Mouse (Mus musculus) kidney, adult 2 months (tissue): ENCODE measurements around the gene 1110032A03Rik. TPM values are rescaled to one million over a fixed set of nuclear protein-coding genes. Genes with fewer than 3 reads are reported as not detected.

Experiments
- DNase-seq: peaks from one replicate; pipeline ENCODE4 v3.0.0; 2021
- H3K27ac ChIP-seq: fragments of 200-500 bp; 2 replicates; pipeline ENCODE4 v1.5.1; 2012; ENCODE audit warnings: low read depth, low read length, control low read depth, inconsistent platforms; ENCODE audit not compliant: insufficient read depth
- H3K27me3 ChIP-seq: fragments of 200-500 bp; replicated peaks from 2 replicates; pipeline ENCODE4 v1.6.1; 2012; ENCODE audit warnings: mild to moderate bottlenecking, moderate library complexity, low read length, inconsistent platforms; ENCODE audit not compliant: control insufficient read depth, insufficient read depth
- H3K36me3 ChIP-seq: fragments of 200-500 bp; 2 replicates; pipeline ENCODE4 v1.6.1; 2012; ENCODE audit warnings: mild to moderate bottlenecking, moderate library complexity, low read length, inconsistent platforms; ENCODE audit not compliant: control insufficient read depth, insufficient read depth
- H3K4me1 ChIP-seq: fragments of 200-500 bp; 2 replicates; pipeline ENCODE4 v1.6.1; 2011; ENCODE audit warnings: low read length; ENCODE audit not compliant: control insufficient read depth, insufficient read depth
- H3K4me3 ChIP-seq: fragments of 200-500 bp; 2 replicates; pipeline ENCODE4 v1.5.1; 2011; ENCODE audit warnings: mild to moderate bottlenecking, low read depth, low read length, control low read depth; ENCODE audit not compliant: insufficient read depth
- CTCF ChIP-seq: fragments of 200-500 bp; conservative IDR thresholded peaks from 2 replicates; pipeline ENCODE4 v1.5.1; 2011; ENCODE audit warnings: low read depth, mild to moderate bottlenecking, control low read depth, low read length, moderate library complexity, mixed read lengths; ENCODE audit not compliant: insufficient read depth, insufficient read length
- POLR2A ChIP-seq: fragments of 200-500 bp; IDR thresholded peaks from one replicate; pipeline ENCODE4 v1.6.1; 2011; ENCODE audit warnings: low read depth, low read length, control low read depth
- WGBS: fragments of 180-500 bp; shearing (Covaris S2); methylation state at CpG from one replicate; pipeline ENCODE4 v1.1.7; 2018; 5-methylcytosine and 5-hydroxymethylcytosine counted together
- polyA plus RNA-seq: library from polyadenylated mRNA; depleted of rRNA; stranded (reverse); fragments of >200 nt; gene quantifications from 2 replicates; pipeline ENCODE4 v1.2.3, GENCODE M21; 2012

1110032A03Rik gene
- polyA plus RNA-seq, 1 experiment, result 97.4 TPM

GRCm38 (mm10) chr9:50774026-50774462, 1.3 kb downstream of the 1110032A03Rik start:
- Histone ChIP-seq H3K4me1 (peaks cover 16% of the 10 kb centered on the region; the same call in 1 of the 2 replicates), H3K4me3 (no peak overlapping the region), H3K27me3 (no peaks in the 10 kb centered on the region), H3K36me3 (no peaks in the 10 kb centered on the region), H3K27ac (no peak overlapping the region)
- DNase-seq, result no peak
- WGBS, result 66% methylated on average over 4 of the region's 4 CpGs
- TF ChIP-seq CTCF (no peak), POLR2A (no peak)

GRCm38 (mm10) chr9:50770011-50770410, 5.3 kb downstream of the 1110032A03Rik start:
- no peaks in the 10 kb centered on the region for H3K27me3 ChIP-seq
- H3K27ac ChIP-seq, result no peak overlapping the region
- H3K4me3 ChIP-seq, result no peak overlapping the region
- H3K4me1 ChIP-seq, result peaks cover 9% of the 10 kb centered on the region; the same call in 1 of the 2 replicates
- no peak for TF ChIP-seq POLR2A
- TF ChIP-seq CTCF, result no peak
- no peak for DNase-seq
- no peaks in the 10 kb centered on the region for H3K36me3 ChIP-seq
- 82% methylated on average over 2 of the region's 2 CpGs for WGBS

GRCm38 (mm10) chr9:50768107-50769002, 7.0 kb downstream of the 1110032A03Rik start, which contains the start of gene Fdxacb1:
Gene Fdxacb1, plus strand, starts transcription at chr9:50768236.
- H3K27me3 ChIP-seq, result no peaks in the 10 kb centered on the region
- peak; percentile 99 for DNase-seq
- peak within 1 kb of the TSS; percentile 84 for H3K27ac ChIP-seq
- TF ChIP-seq POLR2A, result no peak
- peak; percentile 58 for TF ChIP-seq CTCF
- WGBS, result 2% methylated on average over 59 of the region's 59 CpGs
- H3K4me3 ChIP-seq, result peak within 1 kb of the TSS; percentile 85
- H3K4me1 ChIP-seq, result peaks cover 2% of the 10 kb centered on the region; the same call in 1 of the 2 replicates
- peaks cover 2% of the 10 kb centered on the region for H3K36me3 ChIP-seq

- DNase-seq, result no peak
- H3K27ac ChIP-seq, result peak overlapping the region; percentile 84
- no peaks in the 10 kb centered on the region for H3K27me3 ChIP-seq
- WGBS, result 4% methylated on average over 17 of the region's 17 CpGs
- peaks cover 2% of the 10 kb centered on the region for H3K36me3 ChIP-seq
- H3K4me3 ChIP-seq, result peak overlapping the region; percentile 85
- TF ChIP-seq POLR2A (no peak), CTCF (no peak)
- peaks cover 2% of the 10 kb centered on the region; the same call in 1 of the 2 replicates for H3K4me1 ChIP-seq
These were observed 7.7 kb downstream of the 1110032A03Rik start for GRCm38 (mm10) chr9:50767531-50768106.

GRCm38 (mm10) chr9:50763331-50763730, 12.0 kb downstream of the 1110032A03Rik start:
- WGBS, result 53% methylated on average over 1 of the region's 1 CpGs
- DNase-seq, result no peak
- TF ChIP-seq CTCF (peak; percentile 52), POLR2A (no peak)
- H3K36me3 ChIP-seq, result peaks cover 2% of the 10 kb centered on the region
- H3K4me1 ChIP-seq, result peaks cover 2% of the 10 kb centered on the region; the same call in 1 of the 2 replicates
- H3K4me3 ChIP-seq, result no peak overlapping the region
- no peaks in the 10 kb centered on the region for H3K27me3 ChIP-seq
- no peak overlapping the region for H3K27ac ChIP-seq

GRCm38 (mm10) chr9:50761520-50762243, 13.6 kb downstream of the 1110032A03Rik start:
- Histone ChIP-seq H3K4me3 (no peak overlapping the region), H3K4me1 (no peaks in the 10 kb centered on the region), H3K27ac (no peak overlapping the region), H3K36me3 (peaks cover 2% of the 10 kb centered on the region), H3K27me3 (no peaks in the 10 kb centered on the region)
- WGBS, result 63% methylated on average over 6 of the region's 6 CpGs
- no peak for DNase-seq
- TF ChIP-seq POLR2A (no peak), CTCF (no peak)
